Mouse (Mus musculus) neural tube, embryonic 12.5 days (tissue): ENCODE results near the gene Gga1. TPM values are rescaled to one million over a fixed set of nuclear protein-coding genes. Genes with fewer than 3 reads are reported as not detected.

Source experiments
- ATAC-seq: fragments of 200-750 bp; cut with Nextera tagmentation; 2 replicates; pipeline ENCODE4 v1.8.0; 2017; ENCODE audit warnings: low read depth, mild to moderate bottlenecking, moderate TSS enrichment, moderate library complexity; ENCODE audit not compliant: low FRiP score
- H3K27ac ChIP-seq: fragments of 300-500 bp; sonication (generic); 2 replicates; pipeline ENCODE4 v1.5.1; 2016
- H3K27me3 ChIP-seq: fragments of 300-500 bp; sonication (generic); replicated peaks from 2 replicates; pipeline ENCODE4 v1.6.1; 2016; ENCODE audit warnings: mild to moderate bottlenecking
- H3K36me3 ChIP-seq: fragments of 300-500 bp; sonication (generic); 2 replicates; pipeline ENCODE4 v1.6.1; 2016; ENCODE audit warnings: mild to moderate bottlenecking
- H3K4me1 ChIP-seq: fragments of 300-500 bp; sonication (generic); 2 replicates; pipeline ENCODE4 v1.6.1; 2016
- H3K4me2 ChIP-seq: fragments of 300-500 bp; sonication (generic); replicated peaks from 2 replicates; pipeline ENCODE4 v1.6.1; 2016; ENCODE audit warnings: mild to moderate bottlenecking
- H3K4me3 ChIP-seq: fragments of 300-500 bp; sonication (generic); 2 replicates; pipeline ENCODE4 v1.5.1; 2016
- H3K9ac ChIP-seq: fragments of 300-500 bp; sonication (generic); 2 replicates; pipeline ENCODE4 v1.6.1; 2016; ENCODE audit warnings: mild to moderate bottlenecking
- H3K9me3 ChIP-seq: fragments of 300-500 bp; sonication (generic); 2 replicates; pipeline ENCODE4 v1.6.1; 2016; ENCODE audit warnings: mild to moderate bottlenecking
- WGBS: fragments of 180-500 bp; shearing (Covaris S2); methylation state at CpG from one replicate; pipeline ENCODE4 v1.1.7; 2016; 5-methylcytosine and 5-hydroxymethylcytosine counted together
- polyA plus RNA-seq: library from polyadenylated mRNA; unstranded; fragments of >200 nt; fragmentation: Nextera tagmentation; extraction: Ambion mirVana; gene quantifications from 2 replicates; pipeline ENCODE4 v1.2.1, GENCODE M21; 2016

Gene Gga1
- 55.6 and 57.5 TPM in 2 replicates for polyA plus RNA-seq

DNA sequence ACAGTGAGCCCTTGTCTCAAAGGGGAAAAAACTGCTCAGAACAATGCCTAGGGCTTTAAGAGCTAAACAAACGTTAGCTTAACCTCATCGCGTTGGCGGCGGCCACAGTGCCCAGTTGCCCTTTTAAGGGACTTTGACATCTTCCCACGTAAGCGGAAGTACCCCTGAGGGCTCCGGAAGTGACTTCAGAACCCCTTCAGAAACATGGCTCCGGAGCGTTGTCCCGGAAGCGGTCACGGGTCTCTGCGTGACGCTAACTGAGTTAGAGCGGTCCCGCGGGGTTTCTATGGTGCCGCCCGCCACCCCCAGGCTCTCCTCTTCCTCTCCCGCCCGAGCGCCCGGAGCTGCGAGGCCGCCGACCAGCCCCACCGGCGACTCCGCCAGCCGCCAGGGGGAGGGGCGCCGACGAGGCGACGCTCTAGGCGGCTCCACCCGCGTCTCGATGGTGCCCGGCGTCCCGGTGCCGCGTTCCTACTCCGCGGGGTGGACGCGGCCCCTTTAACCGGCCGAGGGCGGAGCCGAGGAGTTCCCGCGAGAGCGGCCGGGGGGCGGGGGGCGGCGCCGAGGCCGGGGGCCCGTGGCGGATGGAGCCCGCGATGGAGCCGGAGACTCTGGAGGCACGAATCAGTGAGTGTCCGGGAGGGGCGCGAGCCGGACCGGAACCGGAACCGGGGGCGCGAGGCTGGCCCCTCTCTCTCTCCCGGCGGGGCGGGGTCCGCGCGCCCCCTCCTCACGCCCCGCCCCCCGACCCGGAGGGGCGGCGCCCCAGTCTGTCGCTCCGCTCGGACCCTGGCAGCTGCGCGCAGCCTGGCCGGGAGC, at the start of gene Gga1:
Gene Gga1, plus strand, starts transcription at position 200 of the 819 bp plus-strand sequence.
- no peaks in the 10 kb centered on the region for H3K27me3 ChIP-seq
- under 1% methylated on average over 83 of the region's 95 CpGs for WGBS
- H3K4me2 ChIP-seq = peak within 1 kb of the TSS; percentile 70
- peak; percentile 90 for ATAC-seq
- peak within 1 kb of the TSS; percentile 74 for H3K4me3 ChIP-seq
- H3K4me1 ChIP-seq = peaks cover 17% of the 10 kb centered on the region
- H3K27ac ChIP-seq = peak within 1 kb of the TSS; percentile 97
- H3K9ac ChIP-seq = peak within 1 kb of the TSS; percentile 84
- H3K9me3 ChIP-seq = no peaks in the 10 kb centered on the region
- peaks cover 14% of the 10 kb centered on the region for H3K36me3 ChIP-seq

DNA sequence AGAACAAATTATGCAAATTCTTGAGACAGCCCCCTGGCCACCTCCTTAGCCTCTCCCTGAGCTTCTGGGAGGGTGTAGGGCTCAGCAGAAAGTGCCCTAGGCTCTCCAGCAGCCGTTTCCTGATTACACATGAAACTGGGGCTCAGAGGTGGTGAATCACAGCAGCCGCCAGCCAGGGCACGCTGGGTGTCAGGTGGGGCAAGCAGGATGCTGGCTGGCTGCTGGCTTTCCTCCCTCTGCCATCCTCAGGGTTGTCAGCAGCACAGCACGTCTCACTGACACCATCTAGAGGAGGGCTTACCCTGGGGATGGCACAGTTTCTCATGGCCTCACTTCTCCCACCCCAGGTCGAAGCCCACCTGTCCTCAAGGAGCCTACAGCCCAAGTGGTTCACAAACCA, 48.7 kb upstream of the Gga1 start:
- no peak overlapping the region for H3K27ac ChIP-seq
- ATAC-seq = no peak
- no peak overlapping the region for H3K4me2 ChIP-seq
- H3K4me3 ChIP-seq = no peak overlapping the region
- peaks cover 13% of the 10 kb centered on the region for H3K4me1 ChIP-seq
- WGBS = 16% methylated on average over 5 of the region's 5 CpGs
- H3K27me3 ChIP-seq = peaks cover 11% of the 10 kb centered on the region
- no peaks in the 10 kb centered on the region for H3K9me3 ChIP-seq
- H3K36me3 ChIP-seq = no peaks in the 10 kb centered on the region
- H3K9ac ChIP-seq = no peak overlapping the region

DNA sequence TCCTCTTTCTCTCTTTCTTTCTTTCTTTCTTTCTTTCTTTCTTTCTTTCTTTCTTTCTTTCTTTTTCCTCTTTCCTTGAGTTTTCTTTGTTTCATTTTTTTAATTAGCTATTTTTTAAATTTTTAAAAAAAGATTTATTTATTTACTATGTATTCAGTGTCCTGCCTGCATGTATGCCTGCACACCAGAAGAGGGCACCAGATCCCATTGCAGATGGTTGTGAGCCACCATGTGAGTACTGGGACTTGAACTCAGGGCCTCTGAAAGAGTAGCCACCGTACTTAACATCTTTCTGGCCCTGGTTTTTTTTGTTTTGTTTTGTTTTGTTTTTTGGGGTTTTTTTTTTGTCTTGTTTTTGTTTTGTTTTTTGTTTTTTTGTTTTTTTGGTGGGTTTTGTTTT, 47.4 kb upstream of the Gga1 start:
- no peak for ATAC-seq
- H3K27me3 ChIP-seq = peaks cover 11% of the 10 kb centered on the region
- 93% methylated on average over 1 of the region's 1 CpGs for WGBS

DNA sequence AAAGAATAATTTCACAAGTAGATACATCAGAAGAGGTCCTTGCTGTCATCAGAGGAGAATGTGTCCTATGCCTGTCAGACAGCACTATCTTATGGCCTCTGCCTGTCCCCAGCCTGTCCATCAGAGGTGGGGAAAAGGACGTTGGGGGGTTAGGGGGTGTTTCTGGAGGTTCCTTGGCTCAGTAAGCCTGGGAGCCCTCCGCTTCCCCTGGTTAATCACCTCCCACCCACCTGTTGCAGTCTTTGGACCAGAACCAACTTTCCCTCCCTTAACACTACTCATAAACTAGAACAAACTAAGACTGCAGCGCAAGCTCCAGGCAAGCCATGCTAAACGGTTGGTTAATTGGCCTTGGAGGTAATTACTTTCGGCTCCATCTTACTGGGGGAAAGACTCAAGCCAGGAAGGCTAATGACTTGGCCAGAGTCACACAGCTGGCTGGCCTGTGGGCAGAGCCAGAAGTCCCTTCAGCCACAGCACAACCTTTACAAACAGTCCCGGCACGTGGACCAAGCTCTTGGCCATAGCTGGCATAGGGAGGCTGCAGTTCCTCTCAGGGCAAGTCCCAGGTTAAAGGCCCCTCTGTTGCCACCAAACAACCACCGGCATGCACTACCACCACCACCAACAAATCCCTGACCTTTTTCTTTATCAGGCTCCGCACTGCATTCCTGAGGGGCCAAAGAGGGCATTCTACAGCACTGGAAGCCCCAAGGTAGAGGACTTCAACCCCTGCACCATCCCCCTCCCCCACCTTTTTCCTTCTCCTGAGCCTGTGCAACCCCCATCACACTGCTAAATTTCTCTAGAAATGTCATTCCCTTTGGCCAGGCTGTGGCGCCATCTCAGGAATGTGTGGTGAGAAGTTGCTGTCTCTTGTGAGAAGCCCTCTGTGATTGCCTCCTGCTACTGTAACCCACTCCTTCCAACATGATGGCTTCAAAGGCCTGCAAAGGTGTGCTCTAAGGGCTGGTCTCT, 46.0 kb upstream of the Gga1 start:
- peaks cover 11% of the 10 kb centered on the region for H3K27me3 ChIP-seq
- no peak overlapping the region for H3K4me2 ChIP-seq
- peaks cover 31% of the 10 kb centered on the region for H3K4me1 ChIP-seq
- H3K27ac ChIP-seq = no peak overlapping the region
- H3K9me3 ChIP-seq = no peaks in the 10 kb centered on the region
- ATAC-seq = no peak
- no peaks in the 10 kb centered on the region for H3K36me3 ChIP-seq
- no peak overlapping the region for H3K9ac ChIP-seq
- 68% methylated on average over 10 of the region's 10 CpGs for WGBS
- no peak overlapping the region for H3K4me3 ChIP-seq

More for the DNA sequence above, 47.4 kb upstream of the Gga1 start:
- Histone ChIP-seq H3K27ac (no peak overlapping the region), H3K9ac (no peak overlapping the region), H3K4me2 (no peak overlapping the region), H3K4me1 (peaks cover 22% of the 10 kb centered on the region), H3K4me3 (no peak overlapping the region), H3K9me3 (no peaks in the 10 kb centered on the region), H3K36me3 (no peaks in the 10 kb centered on the region)

DNA sequence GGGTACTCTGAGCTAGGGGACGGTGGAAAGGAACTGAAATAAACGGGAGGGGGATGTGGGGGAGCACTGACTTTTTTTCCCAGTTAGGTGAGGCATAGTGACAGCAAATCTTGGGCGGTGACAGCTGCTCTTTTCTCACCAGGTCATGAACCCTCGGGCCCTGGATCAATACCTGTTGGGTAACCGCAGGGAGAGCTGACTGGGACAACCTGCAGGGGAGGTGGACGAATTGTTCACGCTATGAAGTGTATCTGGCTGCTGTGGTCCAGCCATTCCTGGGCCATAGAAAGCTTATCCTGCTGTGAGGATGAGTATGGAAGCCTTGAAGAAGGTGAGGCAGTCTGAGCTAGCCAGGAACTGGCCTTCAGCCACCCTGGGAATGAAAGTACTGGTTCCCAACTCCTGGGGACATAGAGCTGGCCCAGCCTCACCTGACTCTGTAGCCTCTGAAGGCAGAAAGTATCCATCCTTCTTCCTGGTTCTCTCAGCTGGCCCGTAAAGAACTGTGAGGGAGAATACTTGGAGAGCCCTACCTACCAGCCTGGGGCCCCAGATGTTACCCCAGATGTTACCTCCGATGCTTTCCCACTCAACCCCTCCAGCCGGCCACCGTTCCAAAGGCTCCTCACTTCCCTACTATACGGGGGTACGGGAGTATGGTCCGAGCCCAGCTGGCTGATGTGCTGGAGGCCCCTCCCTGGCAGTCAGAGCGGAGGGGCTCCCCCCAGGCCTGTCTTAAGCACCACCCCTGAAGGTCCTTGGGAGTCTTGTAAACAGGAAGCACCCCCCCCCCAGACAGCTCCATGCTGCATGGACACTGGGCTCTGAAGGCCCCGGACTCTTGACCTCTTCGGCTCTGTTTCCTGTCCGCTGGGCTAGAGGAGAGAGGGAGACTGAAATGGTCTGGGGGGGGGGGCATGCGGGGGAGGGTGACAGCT, 45.0 kb upstream of the Gga1 start:
- WGBS = 53% methylated on average over 19 of the region's 19 CpGs
- no peak overlapping the region for H3K4me3 ChIP-seq
- no peaks in the 10 kb centered on the region for H3K9me3 ChIP-seq
- no peak overlapping the region for H3K9ac ChIP-seq
- no peaks in the 10 kb centered on the region for H3K36me3 ChIP-seq
- peaks cover 30% of the 10 kb centered on the region for H3K4me1 ChIP-seq
- peaks cover 10% of the 10 kb centered on the region for H3K27me3 ChIP-seq
- H3K27ac ChIP-seq = no peak overlapping the region
- ATAC-seq = no peak
- 0 out of 2 replicates have a peak overlapping the region, but pooled peaks have one; percentile 35 for H3K4me2 ChIP-seq

DNA sequence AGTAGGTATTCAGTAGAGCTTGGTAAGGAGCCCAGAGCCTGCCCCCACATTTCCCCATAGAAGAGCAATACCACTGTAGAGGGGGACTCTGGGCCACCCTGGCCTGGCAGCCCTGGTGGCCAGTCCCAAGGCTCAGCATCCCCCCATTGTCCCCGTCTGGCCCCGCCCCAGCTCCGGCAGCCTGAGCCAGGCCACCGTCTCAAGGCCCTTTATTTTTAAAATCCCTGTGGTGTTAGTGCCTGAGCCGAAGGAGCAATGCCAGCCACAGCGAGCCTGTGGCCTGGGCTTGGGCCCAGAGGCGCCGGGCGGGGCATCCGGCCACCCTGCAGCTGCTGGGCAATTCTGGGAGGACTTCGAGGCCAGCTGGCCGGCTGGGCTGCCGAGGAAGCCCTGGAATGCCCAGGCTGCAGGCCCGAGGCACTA, 44.3 kb upstream of the Gga1 start:
- WGBS = 7% methylated on average over 14 of the region's 14 CpGs
- Histone ChIP-seq H3K36me3 (no peaks in the 10 kb centered on the region), H3K4me3 (no peak overlapping the region), H3K9me3 (no peaks in the 10 kb centered on the region), H3K27me3 (0 out of 2 replicates have a peak, but pooled peaks cover 3% of the 10 kb centered on the region), H3K9ac (peak overlapping the region; percentile 33; the same call in 1 of the 2 replicates), H3K4me2 (peak overlapping the region; percentile 35), H3K4me1 (peaks cover 30% of the 10 kb centered on the region), H3K27ac (peak overlapping the region; percentile 51; the same call in 1 of the 2 replicates)
- ATAC-seq = peak; percentile 53

DNA sequence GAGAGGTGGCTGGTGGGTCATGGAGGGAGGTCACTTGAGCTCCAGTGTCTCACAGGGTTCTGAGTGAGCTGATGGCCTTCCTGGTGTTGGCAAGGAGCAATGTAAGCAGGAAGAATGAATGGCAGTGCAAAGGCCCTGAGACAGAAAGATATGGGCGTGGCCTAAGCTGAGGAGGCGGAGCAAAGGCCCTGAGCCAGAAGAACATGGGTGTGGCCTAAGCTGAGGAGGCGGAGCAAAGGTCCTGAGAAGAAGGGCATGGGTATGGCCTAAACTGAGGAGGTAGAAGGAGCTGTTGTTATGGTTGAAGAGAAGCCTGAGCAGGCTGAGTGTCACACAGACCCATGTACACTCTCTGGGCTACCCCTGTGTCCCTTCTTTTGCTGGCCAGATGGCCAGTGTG, 43.4 kb upstream of the Gga1 start:
- Histone ChIP-seq H3K9ac (no peak overlapping the region), H3K27ac (no peak overlapping the region), H3K27me3 (no peaks in the 10 kb centered on the region), H3K9me3 (no peaks in the 10 kb centered on the region), H3K4me2 (no peak overlapping the region), H3K36me3 (no peaks in the 10 kb centered on the region), H3K4me3 (no peak overlapping the region), H3K4me1 (peaks cover 30% of the 10 kb centered on the region)
- WGBS = 93% methylated on average over 3 of the region's 3 CpGs
- no peak for ATAC-seq

DNA sequence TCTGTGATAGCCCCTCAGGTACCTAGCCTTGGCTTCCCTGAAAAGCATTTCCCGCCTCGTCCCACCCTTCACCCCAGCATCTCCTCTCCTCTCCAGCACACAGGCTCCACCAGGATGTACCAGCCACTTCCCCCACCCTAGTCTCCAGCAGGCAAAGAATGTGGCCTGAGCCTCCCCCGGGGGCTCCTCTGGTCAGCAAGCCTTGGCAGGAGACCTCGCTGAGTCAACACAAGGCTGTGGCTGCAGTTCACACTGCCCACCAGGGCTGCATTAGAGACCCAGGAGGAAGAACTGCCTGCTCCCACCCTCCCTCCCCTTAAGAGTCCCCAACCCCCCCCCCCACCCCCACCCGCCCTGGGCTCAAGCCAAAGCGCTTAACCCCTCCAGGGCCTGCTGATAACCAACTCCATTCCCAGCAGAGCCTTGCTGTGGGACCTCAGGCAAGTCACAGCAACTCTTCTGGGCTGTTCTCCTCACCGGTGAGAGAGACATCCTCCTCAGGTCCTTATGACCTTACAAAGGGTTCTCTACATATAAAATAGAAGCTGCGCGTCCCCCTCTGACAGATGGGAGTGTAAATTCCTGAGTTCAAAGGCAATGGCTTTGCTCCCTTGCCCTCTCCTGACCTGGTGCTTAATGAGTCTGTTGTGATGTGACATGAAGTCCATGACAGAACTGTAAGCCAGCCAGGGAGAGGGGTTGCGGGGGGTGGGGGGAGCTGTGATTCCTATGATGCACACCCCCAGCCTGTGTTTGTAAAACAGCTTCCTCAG, 42.6 kb upstream of the Gga1 start:
- Histone ChIP-seq H3K4me1 (peaks cover 38% of the 10 kb centered on the region), H3K9ac (no peak overlapping the region), H3K36me3 (no peaks in the 10 kb centered on the region), H3K9me3 (no peaks in the 10 kb centered on the region), H3K27me3 (no peaks in the 10 kb centered on the region), H3K4me2 (no peak overlapping the region), H3K27ac (no peak overlapping the region), H3K4me3 (no peak overlapping the region)
- ATAC-seq = no peak
- WGBS = 39% methylated on average over 10 of the region's 10 CpGs

DNA sequence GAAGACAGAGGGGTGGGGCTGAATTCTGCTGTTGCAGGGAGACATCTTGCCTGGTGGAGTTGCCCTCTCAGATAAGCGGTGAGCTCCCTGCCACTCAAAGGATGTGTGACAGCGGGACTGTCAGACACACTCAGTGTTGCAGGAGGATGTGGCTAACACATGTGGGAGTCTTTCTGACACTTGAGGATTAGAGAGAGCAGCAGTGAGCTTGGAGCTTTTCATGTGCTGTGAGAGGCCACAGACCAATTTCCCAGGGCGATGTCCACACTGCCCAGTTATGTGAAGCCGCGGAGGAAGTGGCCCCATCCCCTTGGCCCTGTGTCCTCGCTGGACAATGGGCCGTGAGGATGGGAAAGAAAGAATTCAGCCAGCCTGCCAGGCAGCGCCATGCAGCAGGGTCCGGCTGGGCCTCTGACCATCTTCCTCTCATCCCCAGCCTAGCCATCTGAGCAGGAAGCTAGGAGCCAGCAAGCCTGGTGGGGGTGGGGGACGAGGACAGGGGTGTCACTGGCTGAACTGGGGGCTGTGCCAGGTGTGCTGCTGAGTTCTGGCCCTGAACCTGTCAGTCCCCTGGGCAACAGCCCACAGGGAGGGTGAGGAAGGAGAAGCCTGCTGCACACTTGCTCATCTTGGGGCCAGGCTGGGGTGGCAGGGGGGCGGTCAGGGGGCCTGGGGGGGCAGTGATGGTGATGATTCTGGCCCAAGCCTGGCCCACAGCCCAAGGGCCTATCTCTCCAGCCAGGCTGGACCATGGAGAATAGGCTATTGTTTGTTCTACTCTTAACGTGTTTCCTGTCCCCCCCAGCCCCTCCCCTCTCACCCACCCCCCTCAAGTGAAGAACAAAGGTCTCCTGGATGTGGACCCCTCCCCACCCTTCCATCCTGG, 41.5 kb upstream of the Gga1 start:
- no peak overlapping the region for H3K4me2 ChIP-seq
- no peak for ATAC-seq
- WGBS = 10% methylated on average over 11 of the region's 12 CpGs
- no peak overlapping the region for H3K4me3 ChIP-seq
- H3K9ac ChIP-seq = 0 out of 2 replicates have a peak overlapping the region, but pooled peaks have one; percentile 3
- no peaks in the 10 kb centered on the region for H3K9me3 ChIP-seq
- H3K36me3 ChIP-seq = no peaks in the 10 kb centered on the region
- no peaks in the 10 kb centered on the region for H3K27me3 ChIP-seq
- peaks cover 48% of the 10 kb centered on the region for H3K4me1 ChIP-seq
- H3K27ac ChIP-seq = 0 out of 2 replicates have a peak overlapping the region, but pooled peaks have one; percentile 15

DNA sequence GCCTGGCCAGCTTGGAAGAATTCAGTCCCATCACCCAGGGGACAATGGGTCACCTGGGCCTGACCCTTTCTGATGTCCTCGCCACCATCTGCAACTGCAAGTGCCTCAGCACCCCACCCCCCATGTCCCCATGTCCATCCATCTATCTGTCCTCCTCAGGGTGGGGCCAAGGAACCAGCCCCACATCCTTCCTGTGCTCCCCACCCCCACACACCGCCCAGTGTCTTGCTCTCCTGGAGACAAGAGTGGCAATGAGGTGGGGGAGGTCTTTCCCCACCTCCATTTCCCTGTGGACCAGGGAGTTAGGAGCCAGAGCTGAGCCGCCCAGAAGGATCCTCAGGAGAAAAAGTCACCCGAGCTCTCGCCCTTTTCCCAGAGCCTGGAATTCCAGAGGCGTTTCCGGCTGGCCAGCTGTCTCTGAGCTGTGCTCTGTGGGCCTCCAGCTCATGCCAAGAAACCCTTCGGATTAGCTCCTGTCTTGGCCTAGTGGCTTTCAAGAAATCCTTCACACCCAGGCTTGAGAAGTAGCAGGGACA, 40.8 kb upstream of the Gga1 start:
- Histone ChIP-seq H3K9me3 (no peaks in the 10 kb centered on the region), H3K9ac (no peak overlapping the region), H3K27ac (no peak overlapping the region), H3K27me3 (no peaks in the 10 kb centered on the region; the same call in 1 of the 2 replicates), H3K4me1 (peaks cover 56% of the 10 kb centered on the region), H3K4me2 (no peak overlapping the region), H3K36me3 (no peaks in the 10 kb centered on the region), H3K4me3 (no peak overlapping the region)
- WGBS = 35% methylated on average over 8 of the region's 8 CpGs
- no peak for ATAC-seq
